Mouse (Mus musculus): ENCODE measurements around the gene Dot1l. TPM values are rescaled to one million over a fixed set of nuclear protein-coding genes. Genes with fewer than 3 reads are reported as not detected.

Gene Dot1l
- 10 to 100 TPM; 62.1 TPM for total RNA-seq (2021)

DNA sequence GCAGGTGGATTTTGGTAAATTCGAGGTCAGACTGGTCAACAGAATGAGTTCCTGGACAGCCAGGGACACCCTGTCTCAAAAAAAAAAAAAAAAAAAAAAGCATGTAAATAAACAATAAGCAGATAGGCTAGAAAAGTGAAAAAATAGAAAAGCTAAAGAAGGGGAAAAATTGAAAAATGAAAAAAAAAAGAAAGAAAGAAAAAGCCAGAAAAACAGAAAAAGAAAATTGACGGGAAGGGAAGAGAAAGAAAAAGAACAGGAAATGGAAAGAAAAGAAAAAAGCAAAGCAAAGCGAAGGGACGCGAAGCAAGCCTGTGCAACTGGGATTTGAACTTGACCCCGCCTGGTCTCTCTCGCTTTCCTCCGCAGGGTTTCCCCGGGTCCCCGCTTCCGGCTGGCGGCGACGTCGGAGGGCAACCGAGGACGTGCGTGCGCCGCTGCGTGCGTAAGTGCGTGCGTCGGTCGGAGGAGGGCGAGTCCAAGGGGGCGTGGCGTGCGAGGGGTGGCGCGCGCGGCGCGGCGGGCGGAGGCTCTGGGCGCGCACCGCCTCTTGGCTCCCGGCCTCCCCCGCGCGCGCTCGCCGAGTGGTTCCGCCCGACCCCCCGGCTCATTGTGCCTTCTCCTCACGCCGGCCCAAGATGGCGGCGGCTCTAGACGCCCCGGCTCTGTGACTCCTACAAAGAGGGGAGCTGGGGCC lies at the start of gene Dot1l:
Gene Dot1l (plus strand): TSS at position 613 of the 697 bp plus-strand sequence.
- intact Hi-C loops (cut with DNase I) = no loop called here
- peak; percentile 99 for DNase-seq

DNA sequence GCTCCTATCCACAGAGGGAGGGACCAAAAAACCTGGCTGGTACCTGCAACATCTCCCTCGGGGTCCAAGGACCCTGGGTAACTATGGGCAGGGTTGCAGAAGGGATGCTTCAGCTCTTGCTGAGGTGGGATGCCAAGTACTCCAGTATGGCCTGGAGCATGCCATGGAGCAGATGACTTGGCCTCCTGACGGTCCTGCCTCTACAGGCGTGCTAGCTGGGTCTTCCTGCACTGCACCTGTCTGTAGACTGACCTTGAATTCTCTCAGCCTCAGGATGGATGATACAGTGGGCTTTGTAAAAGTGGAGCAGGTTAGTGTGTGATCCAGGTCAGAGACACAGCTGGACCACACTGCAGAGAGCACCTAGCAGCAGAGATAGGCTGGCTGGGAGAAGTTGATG lies 49.5 kb upstream of the Dot1l start:
- intact Hi-C loops (cut with DNase I) = loop anchor here (5.0 kb wide), 1 partner anchor 82 kb away; no protein-coding TSS in a partner anchor
- DNase-seq = no peak

DNA sequence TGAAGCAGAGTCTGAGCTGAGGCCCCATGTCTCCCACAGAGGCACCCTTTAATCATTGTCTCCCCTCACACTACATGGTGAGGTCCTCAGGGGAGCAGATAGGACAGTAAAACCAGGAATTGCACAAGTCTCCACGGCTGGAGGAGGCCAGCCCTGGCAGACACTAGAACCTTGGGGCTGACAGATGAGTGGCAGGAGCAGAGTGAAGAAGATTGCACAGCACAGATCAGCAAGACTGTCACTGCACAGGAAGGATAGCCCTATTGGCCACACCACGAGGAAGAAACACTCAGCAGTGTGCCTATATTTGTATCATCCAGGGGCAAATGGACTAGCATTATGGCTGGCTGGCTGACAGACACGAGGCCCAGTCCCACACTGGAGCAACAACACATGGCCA lies 44.2 kb upstream of the Dot1l start:
- DNase-seq = no peak
- intact Hi-C loops (cut with DNase I) = no loop called here

DNA sequence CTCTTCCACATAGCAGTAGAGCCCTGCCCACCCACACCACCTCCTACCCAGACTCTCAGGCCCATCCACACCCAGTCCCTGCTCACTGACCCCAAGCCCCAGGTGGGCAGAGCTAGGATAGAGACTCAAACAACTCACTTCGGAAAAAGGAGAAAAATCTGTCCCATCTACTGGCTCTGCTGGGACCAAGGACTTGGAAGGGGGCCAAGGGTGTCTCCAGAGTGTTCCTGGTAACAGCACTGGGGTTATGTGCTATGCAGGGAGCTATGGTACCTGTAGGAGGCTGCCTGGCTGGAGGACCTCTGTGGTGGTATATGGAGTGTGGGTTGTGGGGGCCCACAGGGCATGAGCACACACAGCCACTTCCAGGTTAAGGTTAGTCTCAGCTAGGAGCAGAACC lies 37.7 kb upstream of the Dot1l start:
- intact Hi-C loops (cut with DNase I) = no loop called here
- no peak for DNase-seq

DNA sequence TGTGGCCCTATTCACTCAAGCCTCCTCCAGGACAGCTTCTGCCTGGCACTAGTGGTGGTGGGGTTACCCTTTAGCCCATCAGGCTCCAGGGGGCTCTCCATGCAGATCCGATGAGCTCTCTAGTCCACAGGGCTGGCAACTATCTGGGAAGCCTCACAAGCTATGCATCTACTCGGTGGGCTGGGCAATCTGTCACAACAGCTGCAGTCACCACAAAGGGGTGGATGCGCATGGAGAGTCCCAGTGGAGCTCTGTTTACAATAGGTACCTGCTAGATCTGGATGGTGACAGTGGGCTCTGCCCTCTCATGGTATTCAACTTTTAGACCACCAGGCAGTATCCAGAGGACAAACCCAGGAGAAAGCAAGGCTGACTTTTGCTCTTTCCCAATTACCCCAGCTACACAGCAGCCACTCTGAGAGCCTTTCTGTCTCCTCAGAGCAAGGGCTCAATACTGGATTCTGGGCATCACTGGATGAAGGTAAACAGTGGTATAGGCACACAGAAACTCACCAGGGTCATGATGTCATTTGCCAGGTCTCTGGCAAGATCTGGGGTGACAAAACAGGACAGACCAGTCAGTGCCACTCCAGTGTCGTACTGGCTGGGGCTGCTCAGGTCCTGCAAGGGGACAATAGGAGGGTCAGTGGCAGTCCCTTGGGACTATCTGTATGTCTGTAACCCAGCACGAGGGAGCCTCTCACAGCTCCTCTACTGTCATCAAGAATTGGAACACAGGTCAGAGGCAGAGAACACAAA lies 27.5 kb upstream of the Dot1l start:
- no peak for DNase-seq
- intact Hi-C loops (cut with DNase I) = no loop called here

DNA sequence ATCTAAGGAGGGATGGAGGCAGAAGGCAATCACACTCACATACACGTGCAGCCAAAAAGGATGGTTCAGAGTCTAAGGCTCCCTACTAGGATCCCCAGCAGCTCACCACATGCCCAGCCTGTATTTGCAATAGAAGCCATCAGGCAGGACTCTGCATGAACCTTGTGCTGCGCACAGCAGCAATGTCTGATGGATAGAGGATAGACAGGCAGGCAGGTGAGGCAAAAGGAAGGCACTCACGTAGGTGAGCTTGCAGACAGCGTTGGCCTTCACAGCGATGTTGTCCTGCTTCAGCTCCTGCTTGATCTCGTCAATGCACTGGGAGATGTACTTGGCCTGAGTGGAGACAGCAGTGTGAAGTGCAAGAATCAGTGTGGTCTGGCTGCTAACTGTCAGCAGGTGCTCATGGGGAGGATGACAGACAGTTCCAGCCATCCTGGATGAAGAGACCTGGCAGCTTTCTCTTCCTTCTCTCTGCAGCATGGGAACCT lies 22.4 kb upstream of the Dot1l start:
- DNase-seq = no peak
- intact Hi-C loops (cut with DNase I) = no loop called here

DNA sequence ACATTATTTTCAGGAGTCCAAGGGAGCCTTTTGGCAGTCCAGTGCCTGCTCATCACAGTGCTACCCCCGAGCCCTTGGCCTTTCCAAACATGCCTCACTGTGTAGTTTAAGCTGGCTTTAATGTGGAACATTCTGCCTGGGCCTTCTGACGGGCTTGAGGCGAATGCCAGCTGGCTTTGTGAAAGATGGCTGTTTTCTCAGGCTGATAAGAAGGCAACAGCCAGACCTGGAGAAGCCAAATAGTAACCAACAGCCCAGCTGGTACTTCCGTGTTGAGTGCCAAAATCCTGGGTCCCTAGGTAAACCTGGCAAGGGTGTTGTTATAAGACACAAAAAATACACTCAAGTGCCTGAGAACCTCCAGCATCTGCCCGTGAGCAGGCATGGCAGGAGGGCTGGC lies 18.3 kb upstream of the Dot1l start:
- peak; percentile 51 for DNase-seq
- intact Hi-C loops (cut with DNase I) = no loop called here

DNA sequence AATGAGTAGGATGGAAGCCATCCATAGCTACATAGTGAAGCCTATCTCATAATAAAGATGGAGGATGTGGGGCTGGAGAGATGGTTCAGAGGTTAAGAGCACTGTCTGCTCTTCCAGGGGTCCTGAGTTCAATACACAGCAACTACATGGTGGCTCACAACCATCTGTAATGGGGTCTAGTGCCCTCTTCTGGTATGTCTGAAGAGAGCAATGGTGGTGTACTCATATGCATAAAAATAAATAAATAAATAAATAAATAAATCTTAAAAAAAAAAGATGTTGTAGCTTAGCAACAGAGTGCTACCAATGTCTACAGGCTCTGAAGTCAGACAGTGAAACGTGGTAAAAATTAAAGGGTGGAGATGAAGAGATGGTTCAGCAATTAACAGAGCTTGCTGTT lies 16.3 kb upstream of the Dot1l start:
- DNase-seq = no peak
- intact Hi-C loops (cut with DNase I) = no loop called here

DNA sequence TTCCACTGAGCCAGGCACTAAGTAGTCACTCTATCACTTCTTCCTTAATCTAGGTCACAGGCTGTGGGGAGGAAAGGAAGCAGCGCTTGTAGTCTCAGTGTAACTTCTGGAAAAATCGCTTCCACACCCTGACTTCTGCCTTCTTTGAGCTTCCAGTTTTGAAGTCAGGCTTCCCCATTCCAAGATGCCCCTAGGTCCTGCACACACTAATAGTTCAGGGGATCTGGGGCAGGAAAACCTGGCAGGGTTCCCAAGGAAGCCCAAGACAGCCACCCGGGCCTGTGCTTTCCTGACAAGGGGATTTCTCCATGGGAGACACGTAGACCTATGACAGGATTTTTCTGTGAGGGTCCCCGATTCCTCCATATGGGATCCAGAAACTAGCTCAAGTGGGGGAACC lies 13.9 kb upstream of the Dot1l start:
- DNase-seq = no peak
- intact Hi-C loops (cut with DNase I) = no loop called here

DNA sequence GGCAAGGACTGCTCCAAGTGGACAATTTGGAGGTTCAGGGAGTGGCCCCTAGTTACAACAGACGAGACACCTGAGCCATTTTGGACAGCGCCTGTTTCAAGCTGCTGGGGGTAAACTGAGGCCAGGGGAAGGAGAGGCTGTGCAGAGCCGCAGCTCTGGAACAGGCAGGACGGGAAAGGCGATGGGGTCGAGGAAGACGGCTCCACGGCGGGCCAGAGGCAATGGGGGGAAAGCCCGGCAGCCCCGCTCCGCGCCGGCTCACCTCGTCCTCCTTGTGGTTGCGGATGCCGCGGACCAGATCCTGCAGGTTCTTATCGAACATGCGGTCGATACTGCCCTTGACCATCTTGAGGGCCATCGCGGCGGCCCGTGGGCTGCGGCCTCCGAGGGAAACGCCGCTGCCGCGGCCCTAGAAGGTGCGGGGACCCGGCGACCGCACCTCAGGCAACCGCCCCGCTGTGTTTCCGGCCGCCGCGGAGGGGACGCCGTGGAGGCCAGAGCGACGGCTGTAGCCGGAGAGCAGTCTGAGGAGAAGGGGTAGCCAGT lies 13.3 kb upstream of the Dot1l start:
- peak; percentile 22 for DNase-seq
- intact Hi-C loops (cut with DNase I) = no loop called here

DNA sequence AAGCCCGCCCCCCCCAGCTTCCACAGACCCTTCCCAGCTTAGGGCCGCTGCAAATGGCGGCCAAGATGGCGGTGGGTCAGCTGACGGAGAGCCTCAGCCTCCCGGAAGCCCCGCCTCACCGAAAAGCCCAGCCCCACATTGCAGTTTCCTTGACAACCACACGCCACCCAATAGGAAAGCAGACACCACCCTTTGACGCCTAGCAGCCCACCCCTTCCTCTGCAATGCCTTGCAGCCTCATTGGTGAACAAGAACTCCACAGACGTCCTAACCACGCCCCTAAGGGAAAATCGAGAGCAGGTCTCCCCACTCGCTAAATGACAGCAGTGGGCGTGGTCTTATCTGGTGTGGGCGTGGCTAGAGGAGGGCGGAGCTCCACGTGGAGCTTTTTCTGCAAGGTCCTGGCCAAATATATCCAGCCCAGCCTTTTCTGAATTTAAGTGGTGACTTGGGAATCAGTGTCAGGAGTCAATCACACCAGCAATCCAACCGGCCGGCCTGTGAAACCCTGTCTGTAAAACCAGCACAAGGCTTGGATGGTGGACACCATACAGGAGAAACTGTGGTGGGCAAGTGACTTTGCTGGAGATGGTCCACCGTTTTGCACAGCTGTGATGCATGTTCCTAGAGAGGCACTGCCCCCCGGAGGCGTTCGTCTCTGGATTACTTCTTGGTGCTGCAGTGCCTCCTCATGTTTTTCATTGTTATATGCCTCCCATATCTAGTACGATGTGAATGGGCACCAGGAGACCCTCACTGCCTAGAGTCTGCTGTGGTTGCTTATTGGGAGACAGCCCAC lies 12.6 kb upstream of the Dot1l start, which contains the start of gene Ap3d1:
Gene Ap3d1 (minus strand): TSS at position 85 of the 799 bp plus-strand sequence.
- DNase-seq = peak; percentile 96
- intact Hi-C loops (cut with DNase I) = no loop called here

DNA sequence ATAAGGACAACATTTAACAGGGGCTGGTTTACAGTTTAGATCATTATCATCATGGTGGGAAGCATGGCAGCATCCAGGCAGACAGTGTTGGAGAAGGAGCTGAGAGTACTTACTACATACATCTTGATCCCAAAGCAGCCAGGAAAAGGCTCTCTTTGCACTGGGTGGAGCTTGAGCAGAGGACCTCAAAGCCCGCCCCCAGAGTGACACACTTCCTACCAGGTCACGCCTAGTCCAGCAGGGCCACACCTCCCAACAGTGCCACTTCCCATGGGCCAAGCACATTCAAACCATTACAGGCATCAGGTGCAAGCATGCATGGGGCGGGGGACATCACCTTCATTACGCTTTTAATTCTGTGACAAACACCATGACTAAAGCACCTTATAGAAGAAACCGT lies 10.7 kb upstream of the Dot1l start:
- DNase-seq = no peak
- intact Hi-C loops (cut with DNase I) = no loop called here

DNA sequence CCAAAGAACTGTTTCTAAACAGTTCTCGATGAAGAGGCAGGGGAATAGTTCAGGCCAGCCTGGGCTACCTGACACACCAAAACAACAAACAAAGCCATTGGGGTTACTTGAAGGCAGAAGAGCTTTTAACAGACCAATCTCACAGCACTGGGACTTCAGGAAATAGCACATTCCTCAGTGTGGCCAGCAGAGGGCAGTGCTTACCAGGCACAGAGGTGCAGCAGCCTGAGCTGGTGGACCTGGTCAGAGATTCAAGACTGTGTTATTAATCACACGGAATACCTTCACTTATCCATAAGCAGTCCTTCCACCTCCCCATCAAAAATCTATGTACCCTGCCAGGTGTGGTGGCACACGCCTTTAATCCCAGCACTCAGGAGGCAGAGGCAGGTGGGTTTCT lies 7.6 kb upstream of the Dot1l start:
- peak; percentile 84 for DNase-seq
- intact Hi-C loops (cut with DNase I) = no loop called here

DNA sequence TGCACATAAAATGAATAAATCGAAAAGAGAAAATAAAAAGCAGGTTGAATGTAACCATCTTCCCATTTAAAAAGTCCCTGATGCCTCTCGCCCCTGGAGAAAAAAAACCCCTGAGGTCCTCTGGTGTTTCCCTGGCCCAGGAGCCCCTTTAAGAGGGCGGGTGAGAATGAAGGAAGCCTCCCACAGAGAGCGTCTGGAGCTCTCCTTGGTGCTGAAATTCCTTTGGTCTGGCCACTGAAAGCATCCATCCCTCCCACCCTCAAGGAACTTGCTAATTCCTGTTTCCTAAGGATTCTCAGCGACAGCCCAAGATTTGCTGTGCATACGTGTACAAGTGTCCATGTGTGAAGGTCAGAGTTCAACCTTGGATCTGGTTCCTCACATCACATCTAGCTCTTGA lies 6.4 kb upstream of the Dot1l start:
- intact Hi-C loops (cut with DNase I) = no loop called here
- DNase-seq = no peak

DNA sequence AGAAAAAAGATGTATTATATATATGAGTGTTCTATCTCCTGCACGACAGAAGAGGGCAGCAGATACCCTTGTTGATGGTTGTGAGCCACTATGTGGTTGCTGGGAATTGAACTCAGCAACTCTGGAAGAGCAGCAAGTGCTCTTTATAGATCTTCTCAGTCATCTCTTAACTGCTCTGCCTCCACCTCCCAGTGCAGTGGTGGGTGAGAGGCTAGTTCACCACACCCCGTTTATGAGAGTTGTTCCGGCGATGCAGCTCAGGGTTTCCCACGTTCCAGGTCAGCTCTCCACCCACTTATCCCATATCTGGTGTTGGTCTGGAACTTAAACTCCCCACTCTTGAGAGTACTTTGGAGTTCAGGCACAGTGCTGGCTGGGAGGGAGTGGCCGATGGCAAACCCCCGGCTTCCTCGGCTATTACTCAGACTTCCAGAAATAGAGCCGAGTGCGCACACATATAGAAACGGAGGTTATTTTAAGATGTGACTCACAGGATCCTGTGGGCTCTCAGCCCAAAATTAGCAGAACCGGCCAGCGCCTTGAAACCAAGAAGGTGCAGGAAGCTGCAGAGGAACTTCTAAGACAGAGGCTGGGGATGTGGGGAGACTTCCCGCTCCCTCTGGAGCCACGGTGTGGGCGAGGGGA lies 3.7 kb upstream of the Dot1l start:
- no peak for DNase-seq
- intact Hi-C loops (cut with DNase I) = no loop called here

DNA sequence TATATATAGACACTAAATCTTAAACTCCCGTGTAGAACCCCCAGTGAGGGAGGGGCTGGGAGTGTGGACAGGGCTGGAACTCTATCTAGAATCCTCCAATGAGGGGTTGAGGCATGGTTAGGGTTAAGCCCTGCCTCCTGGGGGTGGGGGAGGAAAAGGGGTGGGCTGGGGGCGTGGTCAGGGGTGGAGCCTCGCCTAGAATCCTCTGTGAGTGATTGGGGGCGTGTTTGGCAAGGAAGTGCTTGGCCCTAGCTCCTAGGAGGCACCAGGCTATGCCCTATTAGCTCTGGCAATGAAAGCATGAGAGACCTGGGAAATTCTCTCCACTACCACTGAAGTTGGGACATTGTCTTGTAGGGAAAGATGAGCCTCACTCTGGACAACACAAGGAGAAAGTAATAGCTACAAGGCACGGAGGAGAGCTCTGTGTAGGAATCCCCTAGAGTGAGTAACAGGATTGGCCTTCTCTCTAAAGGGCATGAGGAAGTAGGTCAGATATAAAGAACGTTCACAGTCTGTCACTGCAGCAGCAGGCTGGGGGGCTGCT lies 2.9 kb upstream of the Dot1l start:
- intact Hi-C loops (cut with DNase I) = no loop called here
- DNase-seq = peak; percentile 78

DNA sequence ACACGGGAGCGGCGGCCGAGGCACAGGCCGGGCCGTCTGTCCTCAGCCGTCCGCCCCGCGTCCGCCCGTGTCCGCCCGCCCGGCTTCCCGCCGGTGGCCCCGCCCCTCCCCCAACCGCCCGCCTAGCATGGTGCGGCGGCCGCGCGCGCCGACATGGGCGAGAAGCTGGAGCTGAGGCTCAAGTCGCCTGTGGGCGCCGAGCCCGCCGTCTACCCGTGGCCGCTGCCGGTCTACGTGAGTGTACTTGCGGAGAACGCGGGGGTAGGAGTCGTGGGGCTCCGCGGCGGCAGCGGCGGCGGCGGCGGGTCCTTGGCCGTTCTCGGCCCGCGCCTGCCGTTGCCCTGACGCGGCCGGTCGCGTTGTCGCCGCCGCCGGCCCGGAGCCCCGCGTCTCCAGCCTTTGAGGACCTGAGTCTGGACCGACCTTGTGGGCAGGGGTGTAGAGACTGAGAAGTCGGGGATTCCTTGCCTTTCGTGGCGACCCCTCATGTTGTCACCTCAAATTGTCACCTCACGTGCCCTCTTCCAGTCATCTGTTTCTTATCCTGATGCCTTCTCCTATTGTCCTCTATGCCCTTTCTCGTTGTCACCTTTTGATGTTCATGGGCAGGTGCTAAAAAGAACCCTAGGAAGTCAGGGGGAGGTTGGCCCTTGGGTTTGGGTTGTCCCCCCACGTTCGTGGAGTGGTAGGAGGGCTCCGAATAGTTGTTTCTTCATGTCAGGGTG lies 447 bp downstream of the Dot1l start:
- DNase-seq = no peak
- intact Hi-C loops (cut with DNase I) = no loop called here

DNA sequence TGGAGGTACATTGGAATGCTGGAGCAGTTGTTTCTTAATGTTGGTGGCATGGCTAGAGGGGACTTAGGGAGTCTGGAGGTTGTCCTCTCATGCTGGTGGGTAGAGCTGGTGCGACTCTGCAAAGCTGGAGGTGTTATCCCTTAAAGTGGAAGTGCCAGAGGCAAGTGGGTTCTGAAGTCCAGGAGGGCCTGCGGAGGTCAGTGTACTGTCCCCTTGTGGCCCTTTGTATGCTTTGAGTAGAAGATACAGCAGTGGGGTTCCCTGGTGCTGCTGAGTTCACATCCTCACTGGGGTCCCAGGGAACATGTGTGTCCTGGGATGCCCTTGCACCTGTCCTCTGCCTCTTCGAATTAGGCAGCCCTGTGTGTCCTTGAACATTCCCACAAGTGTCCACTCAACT lies 1.1 kb downstream of the Dot1l start:
- DNase-seq = no peak
- intact Hi-C loops (cut with DNase I) = no loop called here

DNA sequence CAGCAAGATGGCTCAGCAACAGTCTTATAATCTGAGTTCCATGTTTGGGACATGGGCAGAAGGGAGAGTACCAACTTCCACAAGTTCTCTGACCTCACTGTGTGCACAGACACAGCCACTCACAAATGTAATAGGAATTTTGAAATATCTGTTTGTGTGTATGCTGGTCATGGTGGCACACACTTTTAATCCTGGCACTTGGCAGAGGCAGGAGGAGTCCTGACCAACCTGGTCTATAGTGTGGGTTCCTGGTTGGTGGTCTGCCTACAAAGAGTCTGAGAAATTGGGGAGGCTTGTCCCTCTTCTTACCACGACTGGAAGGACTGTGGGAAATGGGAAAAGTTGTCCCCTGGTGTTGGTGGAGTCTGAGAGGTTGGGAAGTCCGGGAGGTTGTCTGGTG lies 1.5 kb downstream of the Dot1l start:
- no peak for DNase-seq
- intact Hi-C loops (cut with DNase I) = no loop called here

DNA sequence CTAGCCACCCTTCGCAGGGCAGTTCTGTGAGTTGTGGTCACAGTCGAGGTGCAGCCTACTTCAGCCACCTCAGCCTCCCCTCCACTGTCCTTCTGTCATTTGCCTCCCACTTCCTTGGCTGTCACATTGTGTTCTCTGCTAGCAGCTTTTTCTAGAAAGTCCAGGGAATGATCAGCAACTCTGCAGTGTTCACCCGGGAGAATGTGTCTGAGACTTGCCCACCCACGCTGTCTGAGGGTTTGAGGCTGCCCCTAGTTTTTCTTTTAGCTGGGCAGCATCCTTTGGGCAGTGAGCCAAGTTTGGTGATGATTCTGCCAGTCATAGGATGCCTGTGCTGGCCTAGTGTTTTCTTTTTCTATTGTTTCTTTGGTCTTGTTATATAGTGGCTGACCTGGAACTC lies 2.0 kb downstream of the Dot1l start:
- no peak for DNase-seq
- intact Hi-C loops (cut with DNase I) = no loop called here
